Comparison of ENCODE assay signal across 20 mouse cellular contexts in genomic region chr7:92732136-92732535, GRCm38 (mm10). TPM values are rescaled to one million over a fixed set of nuclear protein-coding genes. Genes with fewer than 3 reads are reported as not detected.
DNase-seq lines count a peak whose midpoint lies in the region; TF ChIP-seq lines count a peak whose summit lies in the region.
"Had no signal": no experiment of that assay in that cellular context is flagged by ENCODE, and none has a peak within 500 bp of the region (broad histone marks: within the 10 kb centered on the region; RNA-seq: fewer than 3 reads in every experiment).

No protein-coding gene starts in this region.

- no peaks in the 10 kb centered on the region for H3K4me1 ChIP-seq in cerebellum, adult 2 months (ENCODE audit: control insufficient read depth, insufficient read depth, low read length)
- peaks cover 2 to 7% of the 10 kb centered on the region in 2 experiments; a peak in 2 of 4 replicates for H3K4me1 ChIP-seq in CH12.LX (ENCODE audit: control insufficient read depth in 1 of 2, insufficient read depth in 2 of 2)
- peaks cover 2% of the 10 kb centered on the region; the same call in 1 of the 2 replicates for H3K4me1 ChIP-seq in embryonic fibroblast, embryonic 13.5 days (ENCODE audit: control insufficient read depth, insufficient read depth, low read length)
- H3K4me1 ChIP-seq: embryonic facial prominence, embryonic 10.5 days; embryonic facial prominence, embryonic 12.5 days; forebrain, embryonic 10.5 days; forebrain, embryonic 12.5 days had no signal

- H3K4me2 ChIP-seq in CH12.LX (ENCODE audit: insufficient read depth, low read depth, poor library complexity, severe bottlenecking) = no peak overlapping the region
- H3K4me2 ChIP-seq: embryonic facial prominence, embryonic 12.5 days; forebrain, embryonic 12.5 days had no signal

- peaks cover 8 to 36% of the 10 kb centered on the region in 2 experiments for H3K36me3 ChIP-seq in CH12.LX (replicated peaks in 1 of 2; ENCODE audit: control insufficient read depth in 1 of 2, insufficient read depth in 1 of 2, low read length in 1 of 2)

- H3K27me3 ChIP-seq in cerebellum, adult 2 months (ENCODE audit: control insufficient read depth, insufficient read depth, low read length) = no peaks in the 10 kb centered on the region
- no peaks in the 10 kb centered on the region for H3K27me3 ChIP-seq in CH12.LX (replicated peaks)
- H3K27me3 ChIP-seq: embryonic facial prominence, embryonic 12.5 days; forebrain, embryonic 12.5 days; Patski had no signal

- H3K9ac ChIP-seq in CH12.LX (ENCODE audit: insufficient read depth, low read depth) = no peak overlapping the region
- H3K9ac ChIP-seq: embryonic facial prominence, embryonic 12.5 days; forebrain, embryonic 12.5 days; forebrain, postnatal 0 days had no signal

- no peak for DNase-seq in cerebellum, adult 2 months
- no peak for DNase-seq in cerebellum, adult 9-11 months
- no peak for DNase-seq in CH12.LX (ENCODE audit: extremely low read depth)
- no peak for DNase-seq in gastrocnemius, adult 8-10 months (ENCODE audit: low spot score in 2 of 2)
- DNase-seq: adrenal gland, adult 8-10 months; adrenal gland, postnatal 14 days; adrenal gland, postnatal 36 days; B cell, adult 2 months; cerebellum, adult 11-12 months; cerebellum, adult 8-10 months; cerebellum, postnatal 10 days; cerebellum, postnatal 25 days; forebrain, postnatal 0 days had no signal

- TF ChIP-seq CTCF in cerebellum, adult 2 months (IDR thresholded peaks at IDR 0.05; ENCODE audit: borderline replicate concordance, insufficient read depth, low read depth, low read length) = no peak
- no peak for TF ChIP-seq CTCF in CH12.LX (conservative IDR thresholded peaks at IDR 0.05 in 1 of 2, IDR thresholded peaks at IDR 0.05 in 1 of 2; ENCODE audit: low read depth in 2 of 2, low read length in 2 of 2)
- no peak for TF ChIP-seq CTCF in embryonic fibroblast, embryonic 13.5 days (IDR thresholded peaks at IDR 0.05; ENCODE audit: borderline replicate concordance, insufficient read depth, low read length)

- TF ChIP-seq RAD21 in CH12.LX (IDR thresholded peaks at IDR 0.05; ENCODE audit: low read depth, low read length) = no peak

- H3K27ac ChIP-seq in cerebellum, adult 2 months (ENCODE audit: insufficient read depth, low read length) = no peak overlapping the region
- H3K27ac ChIP-seq in CH12.LX (ENCODE audit: insufficient read depth, low read depth) = no peak overlapping the region
- no peak overlapping the region for H3K27ac ChIP-seq in embryonic fibroblast, embryonic 13.5 days (ENCODE audit: insufficient read depth, low read length)
- H3K27ac ChIP-seq: embryonic facial prominence, embryonic 10.5 days; embryonic facial prominence, embryonic 12.5 days; forebrain, embryonic 10.5 days; forebrain, embryonic 12.5 days had no signal

- H3K4me3 ChIP-seq in cerebellum, adult 2 months (replicated peaks; ENCODE audit: insufficient read depth, low read depth, low read length) = no peak overlapping the region
- no peak overlapping the region for H3K4me3 ChIP-seq in CH12.LX (replicated peaks in 1 of 3; ENCODE audit: low read depth in 2 of 3, low read length in 2 of 3, poor library complexity in 1 of 3)
- no peak overlapping the region for H3K4me3 ChIP-seq in embryonic fibroblast, embryonic 13.5 days (ENCODE audit: insufficient read depth, low read length)
- H3K4me3 ChIP-seq: embryonic facial prominence, embryonic 10.5 days; embryonic facial prominence, embryonic 12.5 days; erythroblast, embryonic 14.5 days; forebrain, embryonic 10.5 days; forebrain, embryonic 12.5 days had no signal

- no peaks in the 10 kb centered on the region for H3K9me3 ChIP-seq in CH12.LX (replicated peaks; ENCODE audit: low read length)
- H3K9me3 ChIP-seq: embryonic facial prominence, embryonic 10.5 days; embryonic facial prominence, embryonic 12.5 days; forebrain, embryonic 10.5 days; forebrain, embryonic 12.5 days had no signal

- WGBS in cerebellum, adult 2 months = 91% methylated on average over 7 of the region's 7 CpGs

- TF ChIP-seq POLR2A in cerebellum, adult 2 months (IDR thresholded peaks at IDR 0.05; ENCODE audit: borderline replicate concordance, insufficient read depth, low read length) = peak; percentile 3; the same call in 1 of the 2 replicates
- 0 out of 2 replicates have a peak, but pooled peaks have one; percentile 6 for TF ChIP-seq POLR2A in CH12.LX (IDR thresholded peaks at IDR 0.05; ENCODE audit: low read depth, low read length)
- peak; percentile 39; the same call in 1 of the 2 replicates for TF ChIP-seq POLR2A in embryonic fibroblast, embryonic 13.5 days (IDR thresholded peaks at IDR 0.05; ENCODE audit: low read depth, low read length)

- in situ Hi-C loops in CH12.LX (cut with MboI; ENCODE audit: low pct_ligation_motif_present, low pct_unique_long_range_greater_than_20kb, low sequenced_read_pairs) = no loop called here

- H3K79me2 ChIP-seq in CH12.LX (replicated peaks; ENCODE audit: control insufficient read depth, extremely low read depth, insufficient read depth, poor library complexity, severe bottlenecking) = 0 out of 2 replicates have a peak, but pooled peaks cover 2% of the 10 kb centered on the region

- dilution Hi-C loops in CH12.LX (cut with MboI; ENCODE audit: extremely low pct_ligation_motif_present, extremely low pct_unique_long_range_greater_than_20kb, low sequenced_read_pairs) = no loop called here

- no peak for TF ChIP-seq EP300 in CH12.LX (IDR thresholded peaks at IDR 0.05; ENCODE audit: low read length)

TF ChIP-seq in CH12.LX, 34 proteins besides CTCF, POLR2A, EP300 and RAD21:
- TF ChIP-seq USF1 (IDR thresholded peaks at IDR 0.05; ENCODE audit: low read depth, low read length) (no peak), MAX (IDR thresholded peaks at IDR 0.05; ENCODE audit: low read length) (no peak)

RNA-seq across cellular contexts. Expression of gene Rab30, which starts 9.3 kb away (rescaled TPM):
- 20.8 and 23.0 TPM in 2 replicates for polyA plus RNA-seq in cerebellum, adult 2 months (2012; rRNA removed)
- total RNA-seq in CH12.LX (2012; rRNA removed) (39.1 and 48.5 TPM in 2 replicates), CH12.LX (2014; rRNA removed) (99.7 and 105 TPM in 2 replicates)
- 66.2 and 68.5 TPM in 2 replicates for polyA plus RNA-seq in CH12.LX (2012; ENCODE audit: insufficient read length, low read depth)
- polyA plus RNA-seq in embryonic fibroblast, embryonic 13.5 days (2011; ENCODE audit: insufficient read length, low read depth, missing spikeins) = 38.7 and 45.6 TPM in 2 replicates
- 10 to 100 TPM in 1 of 4 experiments, 1 to 10 TPM in 3; 2.9 to 12.1 (median 5.6) TPM for total RNA-seq in gastrocnemius, adult 8-10 months (2022)
